Mouse (Mus musculus): ENCODE data around the gene Gm11213. TPM values are rescaled to one million over a fixed set of nuclear protein-coding genes. Genes with fewer than 3 reads are reported as not detected.

Gene Gm11213
- polyA plus RNA-seq, 1 experiment from 2014 or later: not detected

DNA sequence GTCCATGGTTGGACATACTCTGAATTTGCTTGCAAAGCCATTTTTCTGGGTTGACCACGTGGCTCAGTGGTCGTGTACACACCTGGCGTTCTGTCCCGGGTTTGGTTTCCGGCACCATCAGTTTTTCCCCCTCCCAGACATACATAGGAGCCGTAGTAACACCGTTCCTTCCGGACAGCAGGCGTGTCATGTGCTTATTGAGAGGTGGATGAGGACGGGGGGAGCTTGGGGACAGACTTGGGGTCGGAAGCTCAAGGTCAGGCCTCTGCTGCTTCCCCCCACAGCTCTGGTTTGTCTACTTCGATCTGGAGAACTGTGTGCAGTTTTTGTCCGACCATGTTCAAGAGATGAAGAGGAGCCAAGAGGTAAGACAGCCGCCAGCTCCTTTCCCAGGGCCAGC, 25.4 kb downstream of the Gm11213 start:
- Histone ChIP-seq H3K9me3 (ENCODE audit: control insufficient read depth, low read length) (0 out of 2 replicates have a peak, but pooled peaks cover 5% of the 10 kb centered on the region), H3K4me2 (ENCODE audit: low read length) (no peak overlapping the region), H3K4me1 (ENCODE audit: control insufficient read depth in 2 of 2, insufficient read depth in 2 of 2, low read length in 2 of 2) (no peaks in the 10 kb centered on the region), H3K4me3 (ENCODE audit: control insufficient read depth in 1 of 2, insufficient read depth in 1 of 2, low read depth in 1 of 2, low read length in 2 of 2) (no peak overlapping the region), H3K27me3 (ENCODE audit: control insufficient read depth, insufficient read depth, low read length) (no peaks in the 10 kb centered on the region), H3K9ac (ENCODE audit: low read length) (no peak overlapping the region), H3K27ac (replicated peaks in 1 of 2; ENCODE audit: control insufficient read depth in 1 of 2, insufficient read depth in 1 of 2, low read depth in 2 of 2, low read length in 2 of 2) (no peak overlapping the region), H3K36me3 (ENCODE audit: control insufficient read depth, insufficient read depth, low read length) (no peaks in the 10 kb centered on the region)
- no peak for ATAC-seq (ENCODE audit: insufficient number of reproducible peaks, insufficient read depth, low FRiP score, low read depth)
- 85% methylated on average over 14 of the region's 14 CpGs for WGBS

DNA sequence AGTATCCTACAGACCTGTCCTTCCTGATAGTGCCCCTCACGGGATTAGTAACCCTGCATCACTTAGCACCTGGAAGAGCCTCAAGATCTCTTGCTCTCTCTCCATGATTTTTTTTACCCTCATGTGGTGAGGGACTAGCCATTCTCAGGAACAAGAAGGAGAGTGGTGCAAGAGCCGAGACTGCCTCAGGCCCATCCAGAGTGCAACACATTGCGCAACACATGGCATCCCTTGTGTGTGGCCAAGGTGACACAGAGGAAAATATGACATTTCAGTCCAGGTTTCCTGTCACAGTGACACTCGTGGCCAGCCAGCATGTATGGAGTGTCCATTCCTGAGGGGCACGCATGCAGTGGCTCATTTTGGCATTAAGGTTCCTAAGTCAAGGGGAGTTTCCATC, 32.4 kb downstream of the Gm11213 start:
- H3K9ac ChIP-seq (ENCODE audit: low read length): no peak overlapping the region
- H3K4me1 ChIP-seq (ENCODE audit: control insufficient read depth in 2 of 2, insufficient read depth in 2 of 2, low read length in 2 of 2): peaks cover 0 to 6% of the 10 kb centered on the region in 2 experiments; a peak in 1 of 4 replicates
- no peak overlapping the region for H3K4me3 ChIP-seq (ENCODE audit: control insufficient read depth in 1 of 2, insufficient read depth in 1 of 2, low read depth in 1 of 2, low read length in 2 of 2)
- H3K9me3 ChIP-seq (ENCODE audit: control insufficient read depth, low read length): 0 out of 2 replicates have a peak, but pooled peaks cover 3% of the 10 kb centered on the region
- no peak for ATAC-seq (ENCODE audit: insufficient number of reproducible peaks, insufficient read depth, low FRiP score, low read depth)
- H3K4me2 ChIP-seq (ENCODE audit: low read length): no peak overlapping the region
- no peak overlapping the region for H3K27ac ChIP-seq (replicated peaks in 1 of 2; ENCODE audit: control insufficient read depth in 1 of 2, insufficient read depth in 1 of 2, low read depth in 2 of 2, low read length in 2 of 2)
- 81% methylated on average over 5 of the region's 5 CpGs for WGBS
- no peaks in the 10 kb centered on the region for H3K36me3 ChIP-seq (ENCODE audit: control insufficient read depth, insufficient read depth, low read length)
- H3K27me3 ChIP-seq (ENCODE audit: control insufficient read depth, insufficient read depth, low read length): no peaks in the 10 kb centered on the region

DNA sequence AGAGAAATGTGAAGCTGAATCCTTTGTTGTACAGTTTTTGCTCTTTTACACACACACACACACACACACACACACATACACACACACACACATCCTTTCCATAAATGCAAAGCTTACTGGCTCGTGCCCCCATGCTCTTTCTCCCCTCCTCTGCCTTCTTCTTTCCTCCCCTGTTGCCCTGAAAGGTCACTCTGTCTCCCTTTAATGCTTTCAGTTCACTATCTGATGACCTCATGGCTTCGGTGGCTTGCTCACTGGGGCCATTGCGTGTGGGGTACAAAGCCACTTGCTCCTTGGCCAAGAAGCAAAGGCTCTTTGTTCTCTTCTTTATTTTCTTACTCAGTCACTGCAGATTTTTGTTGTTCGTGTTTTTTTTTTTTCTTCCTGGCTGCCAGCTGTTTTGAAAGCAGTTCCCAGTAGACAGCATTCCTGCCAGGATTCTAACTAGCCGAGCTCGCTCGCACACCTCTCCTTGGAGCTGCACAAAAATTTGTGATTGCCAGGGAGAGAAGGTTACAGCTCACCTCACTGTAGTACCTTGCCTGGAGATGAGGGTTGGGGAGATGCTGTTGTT, 34.8 kb downstream of the Gm11213 start:
- Histone ChIP-seq H3K9ac (ENCODE audit: low read length) (no peak overlapping the region), H3K27ac (replicated peaks in 1 of 2; ENCODE audit: control insufficient read depth in 1 of 2, insufficient read depth in 1 of 2, low read depth in 2 of 2, low read length in 2 of 2) (no peak overlapping the region), H3K4me3 (ENCODE audit: control insufficient read depth in 1 of 2, insufficient read depth in 1 of 2, low read depth in 1 of 2, low read length in 2 of 2) (no peak overlapping the region), H3K27me3 (ENCODE audit: control insufficient read depth, insufficient read depth, low read length) (no peaks in the 10 kb centered on the region), H3K4me2 (ENCODE audit: low read length) (no peak overlapping the region), H3K4me1 (ENCODE audit: control insufficient read depth in 2 of 2, insufficient read depth in 2 of 2, low read length in 2 of 2) (peaks cover 0 to 6% of the 10 kb centered on the region in 2 experiments; a peak in 1 of 4 replicates), H3K9me3 (ENCODE audit: control insufficient read depth, low read length) (no peaks in the 10 kb centered on the region), H3K36me3 (ENCODE audit: control insufficient read depth, insufficient read depth, low read length) (peaks cover 4% of the 10 kb centered on the region; the same call in 1 of the 2 replicates)
- ATAC-seq (ENCODE audit: insufficient number of reproducible peaks, insufficient read depth, low FRiP score, low read depth): no peak
- WGBS: 49% methylated on average over 7 of the region's 7 CpGs

- no peaks in the 10 kb centered on the region for H3K9me3 ChIP-seq (ENCODE audit: control insufficient read depth, low read length)
- 73% methylated on average over 8 of the region's 8 CpGs for whole genome bisulfite sequencing
- no peak for ATAC-seq (ENCODE audit: insufficient number of reproducible peaks, insufficient read depth, low FRiP score, low read depth)
- no peak overlapping the region for H3K4me2 ChIP-seq (ENCODE audit: low read length)
- H3K27ac ChIP-seq (replicated peaks in 1 of 2; ENCODE audit: control insufficient read depth in 1 of 2, insufficient read depth in 1 of 2, low read depth in 2 of 2, low read length in 2 of 2): no peak overlapping the region
- no peak overlapping the region for H3K4me3 ChIP-seq (ENCODE audit: control insufficient read depth in 1 of 2, insufficient read depth in 1 of 2, low read depth in 1 of 2, low read length in 2 of 2)
- H3K4me1 ChIP-seq (ENCODE audit: control insufficient read depth in 2 of 2, insufficient read depth in 2 of 2, low read length in 2 of 2): peaks cover 0 to 6% of the 10 kb centered on the region in 2 experiments; a peak in 1 of 4 replicates
- H3K36me3 ChIP-seq (ENCODE audit: control insufficient read depth, insufficient read depth, low read length): peaks cover 4% of the 10 kb centered on the region; the same call in 1 of the 2 replicates
- H3K9ac ChIP-seq (ENCODE audit: low read length): no peak overlapping the region
- H3K27me3 ChIP-seq (ENCODE audit: control insufficient read depth, insufficient read depth, low read length): no peaks in the 10 kb centered on the region
These were observed 35.7 kb downstream of the Gm11213 start for GRCm38 (mm10) chr4:63569322-63569721.

GRCm38 (mm10) chr4:63567712-63568390, 37.2 kb downstream of the Gm11213 start:
- 64% methylated on average over 10 of the region's 10 CpGs for WGBS

GRCm38 (mm10) chr4:63562742-63563141, 42.3 kb downstream of the Gm11213 start:
- no peak overlapping the region for H3K27ac ChIP-seq (replicated peaks in 1 of 2; ENCODE audit: control insufficient read depth in 1 of 2, insufficient read depth in 1 of 2, low read depth in 2 of 2, low read length in 2 of 2)
- no peak overlapping the region for H3K4me2 ChIP-seq (ENCODE audit: low read length)
- H3K4me1 ChIP-seq (ENCODE audit: control insufficient read depth in 2 of 2, insufficient read depth in 2 of 2, low read length in 2 of 2): peaks cover 13 to 15% of the 10 kb centered on the region in 2 experiments
- peaks cover 4% of the 10 kb centered on the region; the same call in 1 of the 2 replicates for H3K36me3 ChIP-seq (ENCODE audit: control insufficient read depth, insufficient read depth, low read length)
- H3K4me3 ChIP-seq (ENCODE audit: control insufficient read depth in 1 of 2, insufficient read depth in 1 of 2, low read depth in 1 of 2, low read length in 2 of 2): no peak overlapping the region
- H3K27me3 ChIP-seq (ENCODE audit: control insufficient read depth, insufficient read depth, low read length): no peaks in the 10 kb centered on the region
- no peak overlapping the region for H3K9ac ChIP-seq (ENCODE audit: low read length)
- no peaks in the 10 kb centered on the region for H3K9me3 ChIP-seq (ENCODE audit: control insufficient read depth, low read length)
- no peak for ATAC-seq (ENCODE audit: insufficient number of reproducible peaks, insufficient read depth, low FRiP score, low read depth)
- WGBS: 73% methylated on average over 4 of the region's 4 CpGs

More at GRCm38 (mm10) chr4:63567712-63568390, 37.2 kb downstream of the Gm11213 start:
- H3K27me3 ChIP-seq (ENCODE audit: control insufficient read depth, insufficient read depth, low read length): no peaks in the 10 kb centered on the region
- H3K4me3 ChIP-seq (ENCODE audit: control insufficient read depth in 1 of 2, insufficient read depth in 1 of 2, low read depth in 1 of 2, low read length in 2 of 2): no peak overlapping the region
- H3K4me2 ChIP-seq (ENCODE audit: low read length): no peak overlapping the region
- peak; percentile 49; the same call in 1 of the 2 replicates for ATAC-seq (ENCODE audit: insufficient number of reproducible peaks, insufficient read depth, low FRiP score, low read depth)
- peaks cover 4% of the 10 kb centered on the region; the same call in 1 of the 2 replicates for H3K36me3 ChIP-seq (ENCODE audit: control insufficient read depth, insufficient read depth, low read length)
- H3K9me3 ChIP-seq (ENCODE audit: control insufficient read depth, low read length): no peaks in the 10 kb centered on the region
- no peak overlapping the region for H3K27ac ChIP-seq (replicated peaks in 1 of 2; ENCODE audit: control insufficient read depth in 1 of 2, insufficient read depth in 1 of 2, low read depth in 2 of 2, low read length in 2 of 2)
- H3K4me1 ChIP-seq (ENCODE audit: control insufficient read depth in 2 of 2, insufficient read depth in 2 of 2, low read length in 2 of 2): peaks cover 0 to 6% of the 10 kb centered on the region in 2 experiments; a peak in 1 of 4 replicates
- no peak overlapping the region for H3K9ac ChIP-seq (ENCODE audit: low read length)

GRCm38 (mm10) chr4:63561861-63562675, 43.0 kb downstream of the Gm11213 start:
- H3K9me3 ChIP-seq (ENCODE audit: control insufficient read depth, low read length): no peaks in the 10 kb centered on the region
- H3K4me1 ChIP-seq (ENCODE audit: control insufficient read depth in 2 of 2, insufficient read depth in 2 of 2, low read length in 2 of 2): peaks cover 19 to 21% of the 10 kb centered on the region in 2 experiments
- H3K4me2 ChIP-seq (ENCODE audit: low read length): no peak overlapping the region
- no peak overlapping the region for H3K4me3 ChIP-seq (ENCODE audit: control insufficient read depth in 1 of 2, insufficient read depth in 1 of 2, low read depth in 1 of 2, low read length in 2 of 2)
- ATAC-seq (ENCODE audit: insufficient number of reproducible peaks, insufficient read depth, low FRiP score, low read depth): no peak
- no peak overlapping the region for H3K9ac ChIP-seq (ENCODE audit: low read length)
- no peaks in the 10 kb centered on the region for H3K27me3 ChIP-seq (ENCODE audit: control insufficient read depth, insufficient read depth, low read length)
- 73% methylated on average over 7 of the region's 7 CpGs for WGBS
- H3K36me3 ChIP-seq (ENCODE audit: control insufficient read depth, insufficient read depth, low read length): peaks cover 4% of the 10 kb centered on the region; the same call in 1 of the 2 replicates
- no peak overlapping the region for H3K27ac ChIP-seq (replicated peaks in 1 of 2; ENCODE audit: control insufficient read depth in 1 of 2, insufficient read depth in 1 of 2, low read depth in 2 of 2, low read length in 2 of 2)
